Mouse (Mus musculus): Measurements from ENCODE around the gene Suclg1. TPM values are rescaled to one million over a fixed set of nuclear protein-coding genes. Genes with fewer than 3 reads are reported as not detected.

Suclg1 gene
- polyA plus RNA-seq, 1 experiment from 2014 or later, result 235 TPM

DNA sequence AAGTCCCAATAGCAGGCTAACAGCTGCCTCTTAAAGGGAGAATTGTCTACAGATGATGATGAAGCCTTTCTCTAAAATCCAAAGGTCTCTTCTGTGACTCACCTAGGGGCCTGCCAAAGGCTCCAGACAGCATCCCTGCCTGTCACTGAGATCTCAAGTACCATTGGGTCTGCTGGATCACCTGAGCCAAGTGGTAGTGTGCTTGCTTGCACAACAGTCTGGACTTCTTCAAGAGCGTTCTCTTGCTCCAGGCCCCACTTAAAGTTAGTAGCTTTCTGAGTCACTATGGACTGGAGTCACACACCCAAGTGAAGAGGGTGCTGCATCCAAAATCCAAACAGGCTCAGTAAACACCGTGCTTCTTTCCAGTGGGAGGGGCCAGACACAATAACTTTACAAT, 1.4 kb upstream of the Suclg1 start:
- H3K36me3 ChIP-seq (replicated peaks; ENCODE audit: insufficient read depth, low read length), result no peaks in the 10 kb centered on the region
- H3K27ac ChIP-seq (ENCODE audit: low read depth), result no peak overlapping the region
- WGBS (ENCODE audit: insufficient replicate concordance), result 75% methylated on average over 2 of the region's 2 CpGs
- H3K4me1 ChIP-seq (ENCODE audit: insufficient read depth), result peaks cover 15% of the 10 kb centered on the region
- H3K9me3 ChIP-seq (ENCODE audit: low read length), result no peaks in the 10 kb centered on the region
- ATAC-seq (no peak), DNase-seq (no peak)
- no peak overlapping the region for H3K4me3 ChIP-seq (ENCODE audit: low read depth, low read length)
- H3K9ac ChIP-seq (replicated peaks), result no peak overlapping the region
- H3K4me2 ChIP-seq (ENCODE audit: low read depth, low read length), result no peak overlapping the region
- no peaks in the 10 kb centered on the region for H3K27me3 ChIP-seq (ENCODE audit: insufficient read depth, low read length)
- TF ChIP-seq CTCF (IDR thresholded peaks at IDR 0.05; ENCODE audit: low read depth) (no peak), EP300 (IDR thresholded peaks at IDR 0.05; ENCODE audit: low read depth) (no peak)

GRCm38 (mm10) chr6:73247452-73247851, 730 bp upstream of the Suclg1 start:
- Histone ChIP-seq H3K9ac (replicated peaks) (no peak overlapping the region), H3K4me2 (ENCODE audit: low read depth, low read length) (peak overlapping the region; percentile 86), H3K27me3 (ENCODE audit: insufficient read depth, low read length) (no peaks in the 10 kb centered on the region), H3K4me1 (ENCODE audit: insufficient read depth) (peaks cover 18% of the 10 kb centered on the region), H3K36me3 (replicated peaks; ENCODE audit: insufficient read depth, low read length) (no peaks in the 10 kb centered on the region), H3K27ac (ENCODE audit: low read depth) (peak overlapping the region; percentile 92; the same call in 1 of the 2 replicates), H3K9me3 (ENCODE audit: low read length) (no peaks in the 10 kb centered on the region), H3K4me3 (ENCODE audit: low read depth, low read length) (peak overlapping the region; percentile 88; the same call in 1 of the 2 replicates)
- ATAC-seq (no peak), DNase-seq (peak; percentile 42)
- WGBS (ENCODE audit: insufficient replicate concordance), result 43% methylated on average over 4 of the region's 4 CpGs
- TF ChIP-seq CTCF (IDR thresholded peaks at IDR 0.05; ENCODE audit: low read depth) (peak; percentile 68), EP300 (IDR thresholded peaks at IDR 0.05; ENCODE audit: low read depth) (no peak)

DNA sequence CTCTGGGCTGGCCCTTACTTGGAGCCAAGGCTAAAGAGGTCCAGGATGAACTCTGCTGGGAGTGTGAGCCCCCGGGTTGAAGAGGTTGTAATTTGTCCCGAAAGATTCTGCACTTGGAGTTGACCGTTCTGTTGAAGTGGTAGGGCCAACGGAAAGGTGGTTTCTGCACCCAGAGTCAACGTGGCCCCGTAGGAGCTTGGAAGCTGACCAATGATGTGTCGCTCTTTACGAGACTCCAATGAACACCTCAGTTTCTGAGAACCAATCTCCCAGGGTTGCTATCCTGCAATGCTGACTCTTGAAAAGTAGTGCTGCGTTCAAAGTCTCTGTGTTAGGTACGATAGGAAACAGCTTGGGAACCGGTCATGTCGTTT, 854 bp downstream of the Suclg1 start:
- peak; percentile 40 for ATAC-seq
- DNase-seq, result peak; percentile 50
- Histone ChIP-seq H3K4me1 (ENCODE audit: insufficient read depth) (peaks cover 29% of the 10 kb centered on the region), H3K4me2 (ENCODE audit: low read depth, low read length) (peak overlapping the region; percentile 86), H3K27me3 (ENCODE audit: insufficient read depth, low read length) (no peaks in the 10 kb centered on the region), H3K4me3 (ENCODE audit: low read depth, low read length) (peak overlapping the region; percentile 88), H3K27ac (ENCODE audit: low read depth) (peak overlapping the region; percentile 92), H3K9ac (replicated peaks) (peak overlapping the region; percentile 95), H3K36me3 (replicated peaks; ENCODE audit: insufficient read depth, low read length) (no peaks in the 10 kb centered on the region), H3K9me3 (ENCODE audit: low read length) (no peaks in the 10 kb centered on the region)
- WGBS (ENCODE audit: insufficient replicate concordance), result 2% methylated on average over 12 of the region's 12 CpGs
- TF ChIP-seq CTCF (IDR thresholded peaks at IDR 0.05; ENCODE audit: low read depth) (no peak), EP300 (IDR thresholded peaks at IDR 0.05; ENCODE audit: low read depth) (no peak)

DNA sequence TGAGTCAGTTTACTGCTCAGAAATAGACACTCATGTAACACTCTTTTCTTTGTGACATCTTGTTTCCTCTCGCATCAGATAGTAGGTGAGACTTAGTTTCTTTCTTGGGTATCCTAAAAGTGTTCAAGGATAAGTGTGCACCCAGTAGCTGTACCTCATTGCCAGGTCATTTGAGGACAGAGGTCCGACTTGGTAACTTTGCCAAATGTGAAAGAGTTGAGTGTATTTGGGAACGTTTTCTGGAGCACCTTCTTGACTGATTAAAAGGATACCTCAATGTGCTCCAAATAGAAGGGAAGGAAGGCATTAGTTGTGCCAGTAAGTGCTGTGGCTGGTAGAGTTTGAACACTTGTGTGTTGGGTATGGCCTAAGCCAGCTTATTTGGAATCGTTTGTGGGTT, 1.7 kb downstream of the Suclg1 start:
- Histone ChIP-seq H3K4me3 (ENCODE audit: low read depth, low read length) (peak overlapping the region; percentile 88), H3K4me1 (ENCODE audit: insufficient read depth) (peaks cover 35% of the 10 kb centered on the region), H3K9me3 (ENCODE audit: low read length) (no peaks in the 10 kb centered on the region), H3K36me3 (replicated peaks; ENCODE audit: insufficient read depth, low read length) (no peaks in the 10 kb centered on the region), H3K9ac (replicated peaks) (no peak overlapping the region), H3K27me3 (ENCODE audit: insufficient read depth, low read length) (no peaks in the 10 kb centered on the region), H3K27ac (ENCODE audit: low read depth) (no peak overlapping the region), H3K4me2 (ENCODE audit: low read depth, low read length) (peak overlapping the region; percentile 86)
- TF ChIP-seq EP300 (IDR thresholded peaks at IDR 0.05; ENCODE audit: low read depth), result no peak
- no peak for TF ChIP-seq CTCF (IDR thresholded peaks at IDR 0.05; ENCODE audit: low read depth)
- ATAC-seq (no peak), DNase-seq (no peak)
- WGBS (ENCODE audit: insufficient replicate concordance), result 66% methylated on average over 4 of the region's 4 CpGs

DNA sequence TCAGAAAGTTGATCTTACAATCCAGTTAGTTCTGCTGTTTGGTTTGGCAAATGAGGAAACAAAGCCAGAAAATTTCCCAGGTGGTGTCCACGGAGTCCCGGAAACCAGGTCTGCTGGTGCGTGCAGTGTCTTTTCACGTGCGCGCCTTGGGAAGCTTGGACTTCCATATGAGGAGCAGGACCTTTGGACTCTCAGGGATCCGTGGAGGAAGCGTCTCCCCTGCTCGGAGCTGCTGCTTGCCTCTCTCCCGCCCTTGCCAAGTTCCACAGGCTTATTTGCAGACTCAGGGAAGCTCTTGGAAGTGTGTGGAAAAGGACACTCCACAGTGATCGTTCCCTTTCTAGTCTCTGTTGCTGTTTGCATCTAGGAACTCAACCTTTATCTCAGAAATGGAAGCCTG, 3.2 kb downstream of the Suclg1 start:
- 80% methylated on average over 11 of the region's 11 CpGs for WGBS (ENCODE audit: insufficient replicate concordance)
- Histone ChIP-seq H3K4me2 (ENCODE audit: low read depth, low read length) (peak overlapping the region; percentile 24; the same call in 1 of the 2 replicates), H3K4me3 (ENCODE audit: low read depth, low read length) (no peak overlapping the region), H3K4me1 (ENCODE audit: insufficient read depth) (peaks cover 42% of the 10 kb centered on the region), H3K27me3 (ENCODE audit: insufficient read depth, low read length) (no peaks in the 10 kb centered on the region), H3K27ac (ENCODE audit: low read depth) (no peak overlapping the region), H3K36me3 (replicated peaks; ENCODE audit: insufficient read depth, low read length) (no peaks in the 10 kb centered on the region), H3K9me3 (ENCODE audit: low read length) (no peaks in the 10 kb centered on the region), H3K9ac (replicated peaks) (no peak overlapping the region)
- DNase-seq (no peak), ATAC-seq (no peak)
- TF ChIP-seq CTCF (IDR thresholded peaks at IDR 0.05; ENCODE audit: low read depth), result no peak
- TF ChIP-seq EP300 (IDR thresholded peaks at IDR 0.05; ENCODE audit: low read depth), result no peak

- DNase-seq (no peak), ATAC-seq (no peak)
- Histone ChIP-seq H3K4me2 (ENCODE audit: low read depth, low read length) (peak overlapping the region; percentile 34), H3K9me3 (ENCODE audit: low read length) (no peaks in the 10 kb centered on the region), H3K4me3 (ENCODE audit: low read depth, low read length) (no peak overlapping the region), H3K27ac (ENCODE audit: low read depth) (peak overlapping the region; percentile 87), H3K36me3 (replicated peaks; ENCODE audit: insufficient read depth, low read length) (peaks cover 4% of the 10 kb centered on the region; the same call in 1 of the 2 replicates), H3K4me1 (ENCODE audit: insufficient read depth) (peaks cover 42% of the 10 kb centered on the region), H3K9ac (replicated peaks) (no peak overlapping the region), H3K27me3 (ENCODE audit: insufficient read depth, low read length) (no peaks in the 10 kb centered on the region)
- no peak for TF ChIP-seq CTCF (IDR thresholded peaks at IDR 0.05; ENCODE audit: low read depth)
- TF ChIP-seq EP300 (IDR thresholded peaks at IDR 0.05; ENCODE audit: low read depth), result no peak
Observed at GRCm38 (mm10) chr6:73252396-73252795, 4.2 kb downstream of the Suclg1 start.

GRCm38 (mm10) chr6:73253006-73253405, 4.8 kb downstream of the Suclg1 start:
- Histone ChIP-seq H3K4me1 (ENCODE audit: insufficient read depth) (peaks cover 42% of the 10 kb centered on the region), H3K36me3 (replicated peaks; ENCODE audit: insufficient read depth, low read length) (peaks cover 10% of the 10 kb centered on the region), H3K9me3 (ENCODE audit: low read length) (no peaks in the 10 kb centered on the region), H3K27ac (ENCODE audit: low read depth) (peak overlapping the region; percentile 87), H3K4me3 (ENCODE audit: low read depth, low read length) (no peak overlapping the region), H3K27me3 (ENCODE audit: insufficient read depth, low read length) (no peaks in the 10 kb centered on the region), H3K9ac (replicated peaks) (no peak overlapping the region), H3K4me2 (ENCODE audit: low read depth, low read length) (peak overlapping the region; percentile 24; the same call in 1 of the 2 replicates)
- no peak for DNase-seq
- TF ChIP-seq CTCF (IDR thresholded peaks at IDR 0.05; ENCODE audit: low read depth), result no peak
- TF ChIP-seq EP300 (IDR thresholded peaks at IDR 0.05; ENCODE audit: low read depth), result no peak
- no peak for ATAC-seq
- WGBS (ENCODE audit: insufficient replicate concordance), result 66% methylated on average over 2 of the region's 2 CpGs
